Mouse (Mus musculus): ENCODE measurements around the gene Evc2. TPM values are rescaled to one million over a fixed set of nuclear protein-coding genes. Genes with fewer than 3 reads are reported as not detected.

Evc2 gene
- polyA plus RNA-seq, 1 experiment from 2014 or later = 16.3 TPM

DNA sequence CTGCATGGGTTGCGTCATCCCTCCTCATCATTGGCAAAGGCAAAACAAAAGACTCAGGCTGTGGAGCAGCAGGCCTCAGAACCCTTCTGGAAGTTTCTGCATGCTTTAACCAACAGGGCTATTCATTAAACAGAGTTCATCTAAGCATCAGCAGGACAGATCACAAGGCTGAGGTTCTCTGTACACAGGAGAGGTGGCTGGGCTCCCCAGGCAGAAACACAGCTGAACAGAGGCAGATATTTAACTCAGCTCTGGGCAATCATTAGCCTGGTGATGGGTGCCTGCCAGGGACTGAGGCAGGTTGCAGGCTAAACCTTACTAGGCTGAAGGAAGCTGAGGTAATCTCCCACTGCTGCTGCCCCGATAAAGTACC, 7.2 kb upstream of the Evc2 start:
- no peak overlapping the region for H3K4me3 ChIP-seq (replicated peaks; ENCODE audit: low read depth, low read length)
- WGBS = 60% methylated on average over 2 of the region's 2 CpGs
- H3K36me3 ChIP-seq (ENCODE audit: insufficient read depth, low read length) = peaks cover 10% of the 10 kb centered on the region; the same call in 1 of the 2 replicates
- no peak for TF ChIP-seq CTCF (IDR thresholded peaks at IDR 0.05; ENCODE audit: low read depth)
- no peaks in the 10 kb centered on the region for H3K9me3 ChIP-seq (replicated peaks; ENCODE audit: low read length)
- peak; percentile 52 for DNase-seq (ENCODE audit: low spot score)
- H3K27me3 ChIP-seq (ENCODE audit: insufficient read depth, low read length) = no peaks in the 10 kb centered on the region
- peaks cover 12% of the 10 kb centered on the region for H3K4me1 ChIP-seq (replicated peaks; ENCODE audit: insufficient read depth, low read length)
- H3K4me2 ChIP-seq (ENCODE audit: low read length) = no peak overlapping the region
- ATAC-seq (replicated peaks; ENCODE audit: low FRiP score, low read depth) = peak; percentile 94
- peak overlapping the region; percentile 66 for H3K27ac ChIP-seq
- no peak overlapping the region for H3K9ac ChIP-seq (ENCODE audit: low read depth, low read length)

DNA sequence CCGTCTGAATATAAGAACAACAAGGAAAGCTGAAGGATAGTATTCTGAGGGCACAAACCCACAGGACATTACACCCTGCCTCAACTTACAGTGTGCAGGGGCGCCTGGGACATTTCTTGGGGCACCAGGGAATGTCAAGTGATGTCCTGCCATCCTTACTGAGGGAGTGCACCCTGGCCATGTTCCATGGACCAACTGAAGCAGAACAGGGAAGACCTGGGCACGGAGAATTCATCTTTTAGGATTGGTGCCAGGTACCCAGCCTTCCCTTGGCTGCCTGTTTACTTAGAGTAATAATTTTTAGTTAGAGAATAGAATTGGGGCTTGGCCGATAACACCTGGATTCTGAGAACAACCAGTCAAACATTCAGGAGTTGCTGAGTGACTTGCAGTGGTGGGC, 6.2 kb upstream of the Evc2 start:
- Histone ChIP-seq H3K36me3 (ENCODE audit: insufficient read depth, low read length) (peaks cover 10% of the 10 kb centered on the region; the same call in 1 of the 2 replicates), H3K27ac (peak overlapping the region; percentile 43), H3K4me3 (replicated peaks; ENCODE audit: low read depth, low read length) (no peak overlapping the region), H3K4me2 (ENCODE audit: low read length) (no peak overlapping the region), H3K9me3 (replicated peaks; ENCODE audit: low read length) (no peaks in the 10 kb centered on the region), H3K4me1 (replicated peaks; ENCODE audit: insufficient read depth, low read length) (peaks cover 14% of the 10 kb centered on the region), H3K27me3 (ENCODE audit: insufficient read depth, low read length) (no peaks in the 10 kb centered on the region), H3K9ac (ENCODE audit: low read depth, low read length) (no peak overlapping the region)
- no peak for TF ChIP-seq CTCF (IDR thresholded peaks at IDR 0.05; ENCODE audit: low read depth)
- 78% methylated on average over 4 of the region's 4 CpGs for WGBS
- DNase-seq (ENCODE audit: low spot score) = no peak
- no peak for ATAC-seq (replicated peaks; ENCODE audit: low FRiP score, low read depth)

DNA sequence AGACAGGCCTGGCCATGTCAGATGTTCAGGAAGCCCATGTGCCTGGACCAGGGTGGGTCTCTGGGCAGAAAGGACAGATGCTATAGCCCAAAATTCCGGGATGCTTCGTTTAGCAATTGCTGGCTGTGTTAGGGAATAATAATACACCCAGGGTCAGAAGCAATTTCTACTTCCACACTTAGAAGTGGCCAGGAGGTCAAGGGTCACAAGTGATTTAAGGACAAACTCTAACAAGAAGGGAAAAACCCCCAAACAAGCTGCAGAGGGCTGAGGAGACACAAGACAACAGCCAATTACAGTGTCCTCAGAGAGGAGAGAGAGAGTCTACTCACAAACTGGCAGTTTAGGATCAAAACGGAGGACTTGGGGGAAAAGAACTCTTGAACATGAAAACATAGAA, 3.2 kb upstream of the Evc2 start:
- no peak overlapping the region for H3K4me2 ChIP-seq (ENCODE audit: low read length)
- H3K9ac ChIP-seq (ENCODE audit: low read depth, low read length) = no peak overlapping the region
- no peak overlapping the region for H3K4me3 ChIP-seq (replicated peaks; ENCODE audit: low read depth, low read length)
- 47% methylated on average over 3 of the region's 3 CpGs for WGBS
- no peak for ATAC-seq (replicated peaks; ENCODE audit: low FRiP score, low read depth)
- DNase-seq (ENCODE audit: low spot score) = no peak
- no peaks in the 10 kb centered on the region for H3K27me3 ChIP-seq (ENCODE audit: insufficient read depth, low read length)
- H3K4me1 ChIP-seq (replicated peaks; ENCODE audit: insufficient read depth, low read length) = peaks cover 34% of the 10 kb centered on the region
- H3K9me3 ChIP-seq (replicated peaks; ENCODE audit: low read length) = no peaks in the 10 kb centered on the region
- H3K27ac ChIP-seq = no peak overlapping the region
- TF ChIP-seq CTCF (IDR thresholded peaks at IDR 0.05; ENCODE audit: low read depth) = no peak
- 0 out of 2 replicates have a peak, but pooled peaks cover 4% of the 10 kb centered on the region for H3K36me3 ChIP-seq (ENCODE audit: insufficient read depth, low read length)

DNA sequence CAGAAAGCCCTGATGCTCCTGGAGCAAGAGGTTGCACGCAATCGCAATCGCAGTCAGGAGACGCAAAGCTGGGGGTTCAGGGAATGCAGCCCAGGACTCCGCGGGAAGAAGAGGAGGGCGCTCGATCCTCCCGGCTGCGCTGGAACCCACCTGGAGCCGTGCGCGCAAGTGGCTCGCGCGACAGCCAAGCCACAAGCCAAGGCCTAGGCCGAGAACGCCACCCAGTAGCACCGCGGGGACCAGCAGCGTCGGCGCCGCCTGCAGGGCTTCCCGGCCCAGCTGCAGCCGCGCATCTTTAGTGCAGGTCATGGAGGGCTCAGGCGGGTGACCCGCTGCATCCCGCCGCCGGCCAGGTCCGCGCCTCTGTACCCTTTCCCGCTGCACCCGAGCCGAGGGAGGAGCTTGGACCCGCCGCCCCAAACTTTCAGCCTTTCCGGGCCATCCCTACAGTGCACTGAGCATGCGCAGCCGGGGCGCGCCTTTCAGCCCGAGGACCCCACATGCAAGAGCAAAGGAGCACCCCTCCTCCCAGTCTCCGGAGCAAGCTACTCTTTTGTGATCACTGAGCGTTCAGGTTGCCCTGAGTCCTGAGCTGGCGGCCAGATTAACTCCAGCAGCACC, 1.7 kb upstream of the Evc2 start, which contains the start of gene Evc:
TSS of gene Evc (minus strand) at position 410 of the 621 bp plus-strand sequence.
- no peak for TF ChIP-seq CTCF (IDR thresholded peaks at IDR 0.05; ENCODE audit: low read depth)
- DNase-seq (ENCODE audit: low spot score) = peak; percentile 82
- peak within 1 kb of the TSS; percentile 76 for H3K9ac ChIP-seq (ENCODE audit: low read depth, low read length)
- H3K36me3 ChIP-seq (ENCODE audit: insufficient read depth, low read length) = no peaks in the 10 kb centered on the region
- H3K9me3 ChIP-seq (replicated peaks; ENCODE audit: low read length) = no peaks in the 10 kb centered on the region
- peaks cover 34% of the 10 kb centered on the region for H3K4me1 ChIP-seq (replicated peaks; ENCODE audit: insufficient read depth, low read length)
- H3K27me3 ChIP-seq (ENCODE audit: insufficient read depth, low read length) = no peaks in the 10 kb centered on the region
- H3K4me2 ChIP-seq (ENCODE audit: low read length) = peak within 1 kb of the TSS; percentile 89
- under 1% methylated on average over 48 of the region's 48 CpGs for WGBS
- ATAC-seq (replicated peaks; ENCODE audit: low FRiP score, low read depth) = peak; percentile 33
- H3K27ac ChIP-seq = no peak within 1 kb of the TSS
- peak within 1 kb of the TSS; percentile 64 for H3K4me3 ChIP-seq (replicated peaks; ENCODE audit: low read depth, low read length)

DNA sequence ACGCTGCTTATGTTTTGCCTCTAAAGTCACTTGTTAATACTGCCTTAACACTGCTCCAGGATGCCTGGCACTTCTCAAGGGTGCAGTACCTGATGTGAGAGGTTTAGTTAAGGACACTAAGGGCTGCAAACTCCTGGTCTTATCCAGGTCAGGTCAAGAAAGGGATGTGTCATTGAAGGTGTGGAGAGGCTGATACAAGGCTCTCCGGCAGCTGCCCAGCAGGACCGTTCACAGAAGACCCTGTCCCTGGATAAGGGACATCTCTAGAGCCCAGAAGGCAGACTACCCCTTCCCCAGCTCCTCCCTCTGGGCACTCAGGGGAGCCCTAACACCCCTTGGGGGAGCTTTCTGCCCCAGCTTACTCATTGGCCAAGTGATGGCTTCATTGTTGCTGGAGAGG, 603 bp upstream of the Evc2 start:
- no peak for DNase-seq (ENCODE audit: low spot score)
- Histone ChIP-seq H3K9me3 (replicated peaks; ENCODE audit: low read length) (no peaks in the 10 kb centered on the region), H3K4me3 (replicated peaks; ENCODE audit: low read depth, low read length) (peak overlapping the region; percentile 58), H3K27me3 (ENCODE audit: insufficient read depth, low read length) (no peaks in the 10 kb centered on the region), H3K4me1 (replicated peaks; ENCODE audit: insufficient read depth, low read length) (peaks cover 30% of the 10 kb centered on the region), H3K36me3 (ENCODE audit: insufficient read depth, low read length) (no peaks in the 10 kb centered on the region), H3K27ac (0 out of 2 replicates have a peak overlapping the region, but pooled peaks have one; percentile 48), H3K9ac (ENCODE audit: low read depth, low read length) (peak overlapping the region; percentile 67; the same call in 1 of the 2 replicates), H3K4me2 (ENCODE audit: low read length) (peak overlapping the region; percentile 86)
- 76% methylated on average over 3 of the region's 3 CpGs for WGBS
- 0 out of 2 replicates have a peak, but pooled peaks have one; percentile 3 for ATAC-seq (replicated peaks; ENCODE audit: low FRiP score, low read depth)
- no peak for TF ChIP-seq CTCF (IDR thresholded peaks at IDR 0.05; ENCODE audit: low read depth)

DNA sequence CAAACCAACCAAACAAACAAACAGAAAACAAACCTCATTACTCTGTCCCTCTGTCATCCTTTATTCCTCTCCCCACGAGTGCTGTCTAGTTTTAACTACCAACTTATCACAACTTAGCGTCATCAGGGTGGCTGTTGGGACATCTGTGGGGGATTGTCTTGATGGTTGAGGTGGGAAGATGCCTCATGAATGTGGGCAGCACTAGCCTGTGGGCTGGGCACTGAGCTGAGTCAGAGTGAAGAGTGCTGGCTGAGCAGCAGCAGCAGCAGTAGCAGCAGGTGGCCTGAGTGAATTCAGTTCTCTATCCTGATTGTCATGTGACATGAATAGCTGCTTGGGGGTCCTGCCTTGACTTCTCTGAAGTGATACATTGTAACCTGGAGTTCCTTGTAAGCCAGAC, 5.7 kb downstream of the Evc2 start:
- 81% methylated on average over 2 of the region's 2 CpGs for WGBS
- H3K36me3 ChIP-seq (ENCODE audit: insufficient read depth, low read length) = peaks cover 13% of the 10 kb centered on the region; the same call in 1 of the 2 replicates
- no peak for TF ChIP-seq CTCF (IDR thresholded peaks at IDR 0.05; ENCODE audit: low read depth)

More for the DNA sequence above, 5.7 kb downstream of the Evc2 start:
- no peaks in the 10 kb centered on the region for H3K9me3 ChIP-seq (replicated peaks; ENCODE audit: low read length)
- no peaks in the 10 kb centered on the region for H3K27me3 ChIP-seq (ENCODE audit: insufficient read depth, low read length)
- no peak overlapping the region for H3K9ac ChIP-seq (ENCODE audit: low read depth, low read length)
- H3K27ac ChIP-seq = no peak overlapping the region
- no peak overlapping the region for H3K4me3 ChIP-seq (replicated peaks; ENCODE audit: low read depth, low read length)
- peaks cover 9% of the 10 kb centered on the region for H3K4me1 ChIP-seq (replicated peaks; ENCODE audit: insufficient read depth, low read length)
- ATAC-seq (replicated peaks; ENCODE audit: low FRiP score, low read depth) = no peak
- DNase-seq (ENCODE audit: low spot score) = no peak
- no peak overlapping the region for H3K4me2 ChIP-seq (ENCODE audit: low read length)

Data from kidney, postnatal 0 days (tissue).